Mouse (Mus musculus) liver, adult 2 months (tissue): Measurements from ENCODE around the gene Tanc1. TPM values are rescaled to one million over a fixed set of nuclear protein-coding genes. Genes with fewer than 3 reads are reported as not detected.

Source experiments
- DNase-seq: peaks from one replicate; pipeline ENCODE4 v3.0.0-alpha.2; 2011; ENCODE audit warnings: low read depth, low spot score; ENCODE audit errors: extremely low read depth
- H3K27ac ChIP-seq: fragments of 200-500 bp; replicated peaks from 2 replicates; pipeline ENCODE4 v1.5.1; 2012; ENCODE audit warnings: low read depth, mild to moderate bottlenecking, control low read depth, inconsistent platforms, low read length; ENCODE audit not compliant: insufficient read depth
- H3K27me3 ChIP-seq: fragments of 200-500 bp; 2 replicates; pipeline ENCODE4 v1.6.1; 2012; ENCODE audit warnings: mild to moderate bottlenecking, moderate library complexity, low read length, inconsistent platforms; ENCODE audit not compliant: control insufficient read depth, insufficient read depth
- H3K36me3 ChIP-seq: fragments of 200-500 bp; 2 replicates; pipeline ENCODE4 v1.6.1; 2012; ENCODE audit warnings: low read length, inconsistent platforms; ENCODE audit not compliant: control insufficient read depth, insufficient read depth
- H3K4me1 ChIP-seq: fragments of 200-500 bp; 2 replicates; pipeline ENCODE4 v1.6.1; 2011; ENCODE audit warnings: low read length; ENCODE audit not compliant: control insufficient read depth, insufficient read depth
- H3K4me3 ChIP-seq: fragments of 200-500 bp; 2 replicates; pipeline ENCODE4 v1.5.1; 2011; ENCODE audit warnings: low read depth, mild to moderate bottlenecking, control low read depth, low read length, moderate library complexity; ENCODE audit not compliant: insufficient read depth
- H3K79me2 ChIP-seq: fragments of 200-500 bp; 2 replicates; pipeline ENCODE4 v1.6.1; 2012; ENCODE audit warnings: inconsistent platforms, mild to moderate bottlenecking, low read length, moderate library complexity; ENCODE audit not compliant: control insufficient read depth, insufficient read depth
- H3K9ac ChIP-seq: fragments of 200-500 bp; 2 replicates; pipeline ENCODE4 v1.6.1; 2012; ENCODE audit warnings: low read depth, mild to moderate bottlenecking, control low read depth, inconsistent platforms, low read length
- CTCF ChIP-seq: fragments of 200-500 bp; IDR thresholded peaks from 2 replicates; pipeline ENCODE4 v1.5.1; 2011; ENCODE audit warnings: low read depth, low read length, control low read depth
- POLR2A ChIP-seq: fragments of 200-500 bp; IDR thresholded peaks from 2 replicates; pipeline ENCODE4 v1.6.1; 2011; ENCODE audit warnings: low read length, control low read depth; ENCODE audit not compliant: insufficient read depth; ENCODE audit errors: extremely low read depth
- WGBS: fragments of 180-500 bp; shearing (Covaris S2); methylation state at CpG from one replicate; pipeline ENCODE4 v1.1.7; 2018; 5-methylcytosine and 5-hydroxymethylcytosine counted together
- polyA plus RNA-seq: library from polyadenylated mRNA; depleted of rRNA; stranded (reverse); fragments of >200 nt; gene quantifications from 2 replicates; pipeline ENCODE4 v1.2.3, GENCODE M21; 2012
- total RNA-seq: library from RNA; depleted of rRNA; stranded (reverse); fragments of >200 nt; gene quantifications from 2 replicates; pipeline ENCODE4 v1.2.3, GENCODE M21; 2014

Tanc1 gene
- total and polyA plus RNA-seq, 2 experiments, result 2.7 to 5.0 TPM

DNA sequence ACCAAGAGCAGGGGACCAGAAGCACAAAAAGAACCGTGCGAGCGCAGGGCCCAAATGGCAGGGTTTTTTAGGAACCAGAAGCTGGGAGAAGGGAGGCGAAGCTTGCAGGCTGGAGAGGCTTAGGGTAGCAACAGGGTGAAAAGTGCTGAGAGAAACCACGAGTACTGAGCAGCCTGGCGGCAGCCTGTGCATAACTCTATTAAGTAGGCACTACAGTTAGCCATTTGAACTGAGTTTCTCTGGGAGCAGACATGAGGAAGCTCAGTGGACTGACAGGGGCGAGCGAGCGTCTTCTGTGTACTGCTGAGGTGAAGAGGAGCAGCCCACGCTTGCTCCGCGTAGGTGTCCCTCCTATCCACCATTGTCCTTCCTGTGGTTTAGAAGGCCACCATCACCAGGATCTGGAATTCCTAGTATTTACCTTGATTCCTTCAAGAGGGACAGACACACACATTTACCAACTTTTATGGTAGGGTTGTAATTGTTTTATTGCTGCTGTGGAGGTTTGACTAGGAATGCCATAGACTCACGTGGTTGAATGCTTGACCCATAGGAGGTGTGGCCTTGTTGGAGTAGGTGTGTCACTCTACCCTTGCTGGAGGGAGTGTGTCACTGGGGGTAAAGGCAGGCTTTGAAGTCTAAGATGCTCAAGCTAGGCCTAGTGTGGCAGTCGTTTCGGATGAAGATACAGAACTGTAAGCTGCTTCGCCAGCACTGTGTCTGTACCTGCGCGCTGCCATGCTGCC, 25.4 kb downstream of the Tanc1 start:
- Histone ChIP-seq H3K79me2 (peaks cover 48% of the 10 kb centered on the region), H3K27ac (no peak overlapping the region), H3K4me3 (no peak overlapping the region), H3K4me1 (peaks cover 3% of the 10 kb centered on the region; the same call in 1 of the 2 replicates), H3K27me3 (no peaks in the 10 kb centered on the region), H3K9ac (no peak overlapping the region), H3K36me3 (no peaks in the 10 kb centered on the region)
- no peak for DNase-seq
- no peak for TF ChIP-seq CTCF
- TF ChIP-seq POLR2A, result no peak
- 97% methylated on average over 18 of the region's 18 CpGs for WGBS

DNA sequence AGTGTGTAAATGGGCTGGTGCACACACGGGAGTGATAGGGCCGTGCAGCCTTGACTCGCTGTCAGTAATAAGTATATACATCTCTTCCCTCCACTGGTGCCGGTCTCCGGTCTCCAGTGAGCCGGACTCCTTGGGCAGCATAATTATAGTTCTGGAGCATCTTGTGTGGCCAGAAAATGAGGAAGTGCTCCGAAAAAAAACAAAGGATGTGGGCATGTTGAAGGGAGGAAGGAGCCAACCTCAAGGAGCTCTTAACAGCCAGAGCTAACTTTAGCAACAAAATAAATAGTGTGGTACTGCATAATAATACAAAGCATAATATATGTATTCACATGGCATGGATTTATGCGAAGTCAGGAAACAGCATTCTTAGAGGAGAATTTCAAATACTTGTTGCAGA, 30.9 kb downstream of the Tanc1 start:
- Histone ChIP-seq H3K4me1 (peaks cover 4% of the 10 kb centered on the region), H3K9ac (no peak overlapping the region), H3K27me3 (no peaks in the 10 kb centered on the region), H3K79me2 (peaks cover 47% of the 10 kb centered on the region), H3K4me3 (no peak overlapping the region), H3K27ac (no peak overlapping the region), H3K36me3 (no peaks in the 10 kb centered on the region)
- DNase-seq, result no peak
- 73% methylated on average over 8 of the region's 8 CpGs for WGBS
- no peak for TF ChIP-seq CTCF
- TF ChIP-seq POLR2A, result no peak

DNA sequence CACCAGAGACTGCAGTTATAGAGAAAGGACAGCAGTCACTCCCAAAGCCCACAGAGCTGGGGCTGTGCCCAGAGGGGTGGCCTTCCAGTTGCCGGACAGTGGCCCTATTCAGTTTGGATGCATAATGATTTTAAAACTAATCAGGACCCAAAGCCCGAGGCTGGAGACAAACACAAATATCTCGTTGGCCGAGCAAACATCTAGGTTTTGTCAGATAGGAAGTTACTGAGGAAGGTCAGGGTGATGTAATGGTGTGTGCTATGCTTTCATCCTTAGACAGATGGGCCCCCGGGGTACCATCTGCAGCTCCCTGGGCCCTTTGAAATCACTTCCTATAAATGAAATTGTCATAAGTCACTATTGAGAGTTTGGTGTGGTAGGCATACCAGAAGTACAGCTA, 33.0 kb downstream of the Tanc1 start:
- Histone ChIP-seq H3K9ac (no peak overlapping the region), H3K27me3 (no peaks in the 10 kb centered on the region), H3K4me1 (peaks cover 4% of the 10 kb centered on the region), H3K36me3 (no peaks in the 10 kb centered on the region), H3K27ac (no peak overlapping the region), H3K4me3 (no peak overlapping the region), H3K79me2 (peaks cover 40% of the 10 kb centered on the region; the same call in 1 of the 2 replicates)
- no peak for DNase-seq
- WGBS, result 7% methylated on average over 5 of the region's 5 CpGs
- TF ChIP-seq POLR2A, result no peak
- no peak for TF ChIP-seq CTCF

DNA sequence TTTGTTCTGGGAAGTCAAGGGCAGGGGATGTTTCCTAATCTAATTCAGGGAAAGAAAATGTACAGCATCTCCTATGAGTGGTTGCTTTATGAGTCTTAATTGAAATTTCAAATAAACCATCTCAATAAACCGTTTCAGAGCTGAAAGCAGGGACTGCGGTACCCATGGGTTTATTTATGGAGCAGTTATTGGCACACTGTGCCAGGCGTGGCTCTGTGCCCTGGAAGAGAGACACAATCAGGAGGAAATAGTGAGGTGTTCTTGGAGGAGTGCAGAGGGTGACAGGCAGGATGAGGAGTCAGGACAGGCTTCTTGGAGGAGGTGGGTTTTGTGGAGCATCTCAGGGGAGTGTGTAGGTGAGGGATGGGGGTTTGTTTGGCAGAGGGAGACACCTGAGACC, 33.7 kb downstream of the Tanc1 start:
- H3K79me2 ChIP-seq, result peaks cover 38% of the 10 kb centered on the region; the same call in 1 of the 2 replicates
- H3K27ac ChIP-seq, result no peak overlapping the region
- H3K27me3 ChIP-seq, result no peaks in the 10 kb centered on the region
- no peak for DNase-seq
- peaks cover 4% of the 10 kb centered on the region for H3K4me1 ChIP-seq
- WGBS, result 54% methylated on average over 3 of the region's 3 CpGs
- no peak overlapping the region for H3K4me3 ChIP-seq
- H3K9ac ChIP-seq, result no peak overlapping the region
- no peak for TF ChIP-seq POLR2A
- no peak for TF ChIP-seq CTCF
- no peaks in the 10 kb centered on the region for H3K36me3 ChIP-seq

DNA sequence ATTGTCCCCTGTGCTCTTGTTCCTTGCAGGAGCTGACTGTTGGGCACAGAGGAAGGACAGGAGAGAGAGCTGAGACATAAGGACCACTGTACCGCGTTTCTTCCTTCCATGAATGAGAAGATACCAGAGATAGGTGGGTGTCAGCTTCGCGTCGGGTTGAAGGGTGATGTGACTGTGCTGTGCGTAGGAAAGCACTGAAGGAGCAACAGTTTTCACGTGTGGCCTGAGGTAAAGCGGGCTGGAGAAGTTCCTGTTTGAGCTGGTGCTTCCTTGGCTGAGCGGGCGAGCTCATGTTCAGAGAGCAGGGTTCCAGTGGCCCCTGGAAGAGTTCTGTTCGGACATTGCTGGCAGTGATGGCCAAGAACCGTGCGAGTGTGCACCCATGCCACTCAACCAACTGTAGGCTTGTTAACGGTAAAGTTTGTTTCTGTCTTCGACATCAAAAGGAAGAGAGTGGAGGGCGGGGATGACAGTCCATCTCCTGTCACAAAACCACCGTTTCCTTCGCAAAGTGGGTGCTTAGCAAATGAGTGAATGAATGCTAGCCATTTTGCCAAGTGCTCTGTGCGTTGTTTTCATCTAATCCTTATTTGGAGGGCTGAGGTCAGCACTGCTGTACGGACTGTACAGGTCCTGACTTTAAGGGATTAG, 35.0 kb downstream of the Tanc1 start:
- DNase-seq, result no peak
- Histone ChIP-seq H3K27me3 (no peaks in the 10 kb centered on the region), H3K27ac (no peak overlapping the region), H3K79me2 (peaks cover 28% of the 10 kb centered on the region; the same call in 1 of the 2 replicates), H3K4me1 (peaks cover 3% of the 10 kb centered on the region; the same call in 1 of the 2 replicates), H3K9ac (no peak overlapping the region), H3K36me3 (no peaks in the 10 kb centered on the region), H3K4me3 (no peak overlapping the region)
- TF ChIP-seq CTCF (no peak), POLR2A (no peak)
- WGBS, result 87% methylated on average over 20 of the region's 20 CpGs

DNA sequence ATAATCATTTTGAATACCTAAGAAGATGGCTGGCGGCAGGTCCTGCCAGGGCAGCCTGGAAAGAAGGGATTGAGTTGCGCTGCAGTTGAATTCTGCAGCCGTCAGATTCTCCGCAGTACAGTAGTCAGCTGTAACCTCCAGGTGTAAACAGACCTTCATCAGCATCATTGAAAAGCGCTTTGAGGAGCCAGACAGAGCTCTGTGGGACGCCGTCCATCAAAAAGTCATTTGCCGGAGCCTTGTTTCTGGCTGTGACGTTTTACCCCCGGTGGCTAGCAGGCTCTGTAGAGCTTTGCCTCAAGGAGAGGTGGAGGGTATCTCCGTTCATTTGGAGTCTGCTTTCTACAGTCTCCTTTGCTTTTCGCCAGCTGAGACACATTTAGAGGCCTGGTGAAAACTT, 36.6 kb downstream of the Tanc1 start:
- 88% methylated on average over 12 of the region's 12 CpGs for WGBS
- H3K36me3 ChIP-seq, result no peaks in the 10 kb centered on the region
- H3K4me3 ChIP-seq, result no peak overlapping the region
- no peak overlapping the region for H3K9ac ChIP-seq
- no peak for DNase-seq
- TF ChIP-seq POLR2A (no peak), CTCF (no peak)
- no peaks in the 10 kb centered on the region for H3K27me3 ChIP-seq
- peaks cover under 1% of the 10 kb centered on the region; the same call in 1 of the 2 replicates for H3K4me1 ChIP-seq
- H3K27ac ChIP-seq, result no peak overlapping the region
- peaks cover 20% of the 10 kb centered on the region; the same call in 1 of the 2 replicates for H3K79me2 ChIP-seq
